Mouse (Mus musculus): ENCODE results near the gene Zfp935.
"Not testable (repeated sequence)": the region's sequence is repeated elsewhere in the genome, so short reads cannot be mapped to it uniquely, and the experiment has no call there.

The Zfp935 gene

GRCm38 (mm10) chr13:62558189-62559110 lies at the start of gene Zfp935:
Gene Zfp935 (minus strand): TSS chr13:62558511.
- DNase-seq = peak; percentile 84

GRCm38 (mm10) chr13:62571099-62571498 lies 12.8 kb upstream of the Zfp935 start, which contains the start of gene Zfp934:
Gene Zfp934 (minus strand): TSS chr13:62571199.
- DNase-seq = not testable (repeated sequence)

GRCm38 (mm10) chr13:62561696-62562095 lies 3.4 kb upstream of the Zfp935 start:
- DNase-seq = not testable (repeated sequence)

- not testable (repeated sequence) for DNase-seq
Observed at GRCm38 (mm10) chr13:62530129-62530528, 28.2 kb downstream of the Zfp935 start.

GRCm38 (mm10) chr13:62510641-62511420 lies 47.5 kb downstream of the Zfp935 start:
- DNase-seq = not testable (repeated sequence)

- DNase-seq = not testable (repeated sequence)
Observed at GRCm38 (mm10) chr13:62472661-62473060, 85.7 kb downstream of the Zfp935 start.

- DNase-seq = not testable (repeated sequence)
Observed at GRCm38 (mm10) chr13:62469947-62470346, 88.4 kb downstream of the Zfp935 start.

- DNase-seq = peak; percentile 90
Observed at GRCm38 (mm10) chr13:62466424-62467334, 91.6 kb downstream of the Zfp935 start, which contains the start of gene Gm49359. Gene Gm49359 (minus strand): TSS chr13:62466832.
